Mouse (Mus musculus) limb, embryonic 11.5 days (tissue): ENCODE data around the gene Sema4d. TPM values are rescaled to one million over a fixed set of nuclear protein-coding genes. Genes with fewer than 3 reads are reported as not detected.

Experiments
- ATAC-seq: fragments of 200-750 bp; cut with Nextera tagmentation; 2 replicates; pipeline ENCODE4 v1.8.0; 2017; ENCODE audit warnings: low read depth; ENCODE audit not compliant: insufficient number of reproducible peaks, low FRiP score, low TSS enrichment
- DNase-seq: peaks from one replicate; pipeline ENCODE4 v3.0.0-alpha.2; 2015; ENCODE audit warnings: low spot score
- H3K27ac ChIP-seq: fragments of 300-500 bp; sonication (generic); replicated peaks from 2 replicates; pipeline ENCODE4 v1.5.1; 2014; ENCODE audit warnings: low read depth, mild to moderate bottlenecking, low read length
- H3K27me3 ChIP-seq: fragments of 300-500 bp; sonication (generic); 2 replicates; pipeline ENCODE4 v1.6.1; 2014; ENCODE audit warnings: mild to moderate bottlenecking, low read length, mixed read lengths; ENCODE audit not compliant: control insufficient read depth, insufficient read depth
- H3K36me3 ChIP-seq: fragments of 300-500 bp; sonication (generic); 2 replicates; pipeline ENCODE4 v1.6.1; 2014; ENCODE audit warnings: mild to moderate bottlenecking, low read length, moderate library complexity, mixed read lengths; ENCODE audit not compliant: control insufficient read depth, insufficient read depth
- H3K4me1 ChIP-seq: fragments of 300-500 bp; sonication (generic); 2 replicates; pipeline ENCODE4 v1.6.1; 2014; ENCODE audit warnings: low read length, mixed read lengths; ENCODE audit not compliant: control insufficient read depth, insufficient read depth
- H3K4me2 ChIP-seq: fragments of 300-500 bp; sonication (generic); 2 replicates; pipeline ENCODE4 v1.6.1; 2014; ENCODE audit warnings: low read depth, mild to moderate bottlenecking, moderate library complexity; ENCODE audit not compliant: severe bottlenecking
- H3K4me3 ChIP-seq: fragments of 300-500 bp; sonication (generic); 2 replicates; pipeline ENCODE4 v1.5.1; 2014; ENCODE audit warnings: low read depth, low read length
- H3K9ac ChIP-seq: fragments of 300-500 bp; sonication (generic); 2 replicates; pipeline ENCODE4 v1.6.1; 2014; ENCODE audit warnings: mild to moderate bottlenecking, low read length
- H3K9me3 ChIP-seq: fragments of 300-500 bp; sonication (generic); 2 replicates; pipeline ENCODE4 v1.6.1; 2016; ENCODE audit warnings: low read length; ENCODE audit not compliant: control insufficient read depth
- WGBS: fragments of 180-500 bp; shearing (Covaris S2); extraction: QIAGEN DNeasy Blood & Tissue Kit; methylation state at CpG from one replicate; pipeline ENCODE4 v1.1.7; 2014; 5-methylcytosine and 5-hydroxymethylcytosine counted together
- polyA plus RNA-seq: library from polyadenylated mRNA; unstranded; fragments of >200 nt; fragmentation: Nextera tagmentation; extraction: Ambion mirVana; gene quantifications from 2 replicates; pipeline ENCODE4 v1.2.1, GENCODE M21; 2014

Sema4d gene
- polyA plus RNA-seq, 1 experiment from 2014 or later = 5.3 TPM

DNA sequence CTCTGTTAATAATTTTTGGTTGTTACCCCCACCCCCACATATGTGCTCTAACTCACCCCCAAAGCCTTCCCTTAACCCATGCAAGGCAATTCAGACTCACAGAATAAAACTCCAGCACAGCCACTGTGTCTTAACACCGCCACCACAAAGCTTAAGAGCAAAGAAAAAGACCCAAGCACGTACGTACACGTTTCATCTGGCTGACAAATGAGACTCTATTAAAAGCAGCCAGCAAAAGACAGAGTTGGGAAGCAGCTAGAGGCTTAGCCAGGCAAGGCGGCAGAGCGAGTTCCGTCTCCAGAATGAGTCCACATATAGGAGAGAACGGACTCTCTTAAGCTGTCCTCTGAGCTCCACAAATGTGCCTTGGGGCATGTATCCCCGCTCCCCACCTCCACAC lies 37.5 kb downstream of the Sema4d start:
- Histone ChIP-seq H3K27me3 (no peaks in the 10 kb centered on the region), H3K4me2 (no peak overlapping the region), H3K27ac (no peak overlapping the region), H3K36me3 (no peaks in the 10 kb centered on the region), H3K9me3 (no peaks in the 10 kb centered on the region), H3K4me1 (peaks cover 31% of the 10 kb centered on the region), H3K4me3 (no peak overlapping the region), H3K9ac (no peak overlapping the region)
- WGBS = 68% methylated on average over 9 of the region's 9 CpGs
- no peak for DNase-seq
- ATAC-seq = no peak

GRCm38 (mm10) chr13:51755584-51755983 lies 38.0 kb downstream of the Sema4d start:
- Histone ChIP-seq H3K27me3 (no peaks in the 10 kb centered on the region), H3K4me3 (no peak overlapping the region), H3K36me3 (no peaks in the 10 kb centered on the region), H3K27ac (no peak overlapping the region), H3K9ac (no peak overlapping the region), H3K9me3 (no peaks in the 10 kb centered on the region), H3K4me2 (no peak overlapping the region), H3K4me1 (peaks cover 31% of the 10 kb centered on the region)
- ATAC-seq (no peak), DNase-seq (no peak)
- WGBS = 89% methylated on average over 7 of the region's 7 CpGs

DNA sequence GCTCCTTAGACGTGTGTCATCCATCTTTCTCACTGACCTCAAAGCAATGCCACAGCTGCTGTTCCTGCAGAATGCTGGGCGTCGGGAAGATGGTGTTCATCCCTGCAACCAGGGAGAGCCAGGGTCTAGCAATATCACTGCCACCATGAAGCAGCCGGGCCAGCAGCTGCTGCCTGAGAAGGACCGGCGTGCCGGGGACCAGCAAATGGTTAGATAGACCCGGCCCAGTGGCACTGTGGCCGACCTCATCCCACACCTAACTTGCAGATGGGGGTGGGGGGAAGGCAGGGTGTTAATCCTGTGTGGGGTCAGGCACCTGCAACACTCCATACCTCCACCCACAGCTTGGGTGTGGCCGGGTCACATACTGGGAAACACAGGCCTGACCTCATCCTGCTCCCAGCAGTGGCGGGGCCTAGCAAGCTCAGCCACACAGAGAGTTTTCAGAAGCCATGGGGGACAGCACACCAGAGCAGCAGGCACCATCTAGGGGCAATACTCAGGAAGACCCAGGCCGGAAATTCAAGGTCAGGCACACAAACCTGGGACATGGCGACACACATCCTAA lies 38.9 kb downstream of the Sema4d start:
- peaks cover 36% of the 10 kb centered on the region for H3K4me1 ChIP-seq

DNA sequence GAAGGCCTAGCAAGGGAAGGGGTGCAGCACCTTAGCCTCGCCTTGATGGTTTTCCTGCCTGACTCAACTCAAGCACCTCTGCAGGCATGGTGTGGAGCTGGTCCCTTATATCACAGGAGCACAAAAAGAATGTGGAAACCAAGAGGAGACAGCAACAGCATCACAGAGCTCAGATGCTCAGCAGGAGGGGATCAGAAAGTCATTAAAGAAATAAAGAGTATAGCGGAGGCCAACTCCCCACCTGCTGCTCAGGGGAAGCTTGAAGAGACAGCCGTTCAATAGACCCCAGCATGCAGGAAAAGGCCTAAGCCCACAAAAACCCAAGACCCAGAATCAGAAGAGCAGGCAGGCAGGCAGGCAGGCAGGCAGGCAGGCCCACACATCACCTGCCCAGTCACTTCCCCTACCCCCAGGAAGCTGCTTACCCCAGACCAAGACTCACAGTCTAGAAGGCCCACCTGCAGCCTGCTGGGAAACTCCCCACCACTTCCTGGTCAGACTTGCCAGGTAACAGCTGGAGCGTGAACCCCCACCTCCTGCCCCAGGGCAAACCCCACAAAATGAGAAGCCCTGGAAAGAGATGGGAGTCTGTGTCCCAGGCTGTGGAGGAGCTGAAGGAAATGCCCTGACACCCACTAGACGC lies 39.6 kb downstream of the Sema4d start:
- 60% methylated on average over 5 of the region's 5 CpGs for WGBS

More for the DNA sequence above, 38.9 kb downstream of the Sema4d start:
- Histone ChIP-seq H3K9me3 (no peaks in the 10 kb centered on the region), H3K36me3 (no peaks in the 10 kb centered on the region), H3K4me2 (no peak overlapping the region), H3K4me3 (no peak overlapping the region), H3K27ac (no peak overlapping the region), H3K9ac (no peak overlapping the region), H3K27me3 (no peaks in the 10 kb centered on the region)
- WGBS = 58% methylated on average over 13 of the region's 13 CpGs
- ATAC-seq = no peak
- no peak for DNase-seq

GRCm38 (mm10) chr13:51753168-51753465 lies 40.4 kb downstream of the Sema4d start:
- no peaks in the 10 kb centered on the region for H3K9me3 ChIP-seq
- no peak overlapping the region for H3K27ac ChIP-seq
- ATAC-seq (no peak), DNase-seq (no peak)
- no peaks in the 10 kb centered on the region for H3K36me3 ChIP-seq
- WGBS = 32% methylated on average over 6 of the region's 6 CpGs
- no peak overlapping the region for H3K4me2 ChIP-seq
- no peak overlapping the region for H3K4me3 ChIP-seq
- H3K27me3 ChIP-seq = no peaks in the 10 kb centered on the region
- peaks cover 34% of the 10 kb centered on the region for H3K4me1 ChIP-seq
- no peak overlapping the region; the same call in 1 of the 2 replicates for H3K9ac ChIP-seq

More for the DNA sequence above, 39.6 kb downstream of the Sema4d start:
- DNase-seq = no peak
- no peak for ATAC-seq
- no peak overlapping the region for H3K9ac ChIP-seq
- H3K4me3 ChIP-seq = no peak overlapping the region
- H3K4me1 ChIP-seq = peaks cover 36% of the 10 kb centered on the region
- H3K36me3 ChIP-seq = no peaks in the 10 kb centered on the region
- H3K9me3 ChIP-seq = no peaks in the 10 kb centered on the region
- no peak overlapping the region for H3K4me2 ChIP-seq
- no peaks in the 10 kb centered on the region for H3K27me3 ChIP-seq
- no peak overlapping the region for H3K27ac ChIP-seq

- H3K27ac ChIP-seq = no peak overlapping the region
- no peaks in the 10 kb centered on the region for H3K9me3 ChIP-seq
- H3K36me3 ChIP-seq = no peaks in the 10 kb centered on the region
- no peaks in the 10 kb centered on the region for H3K27me3 ChIP-seq
- H3K4me3 ChIP-seq = no peak overlapping the region
- H3K9ac ChIP-seq = no peak overlapping the region; the same call in 1 of the 2 replicates
- no peak for ATAC-seq
- H3K4me2 ChIP-seq = no peak overlapping the region
- WGBS = 51% methylated on average over 15 of the region's 15 CpGs
- DNase-seq = no peak
- H3K4me1 ChIP-seq = peaks cover 38% of the 10 kb centered on the region
These were observed 41.0 kb downstream of the Sema4d start for GRCm38 (mm10) chr13:51752346-51753167.

DNA sequence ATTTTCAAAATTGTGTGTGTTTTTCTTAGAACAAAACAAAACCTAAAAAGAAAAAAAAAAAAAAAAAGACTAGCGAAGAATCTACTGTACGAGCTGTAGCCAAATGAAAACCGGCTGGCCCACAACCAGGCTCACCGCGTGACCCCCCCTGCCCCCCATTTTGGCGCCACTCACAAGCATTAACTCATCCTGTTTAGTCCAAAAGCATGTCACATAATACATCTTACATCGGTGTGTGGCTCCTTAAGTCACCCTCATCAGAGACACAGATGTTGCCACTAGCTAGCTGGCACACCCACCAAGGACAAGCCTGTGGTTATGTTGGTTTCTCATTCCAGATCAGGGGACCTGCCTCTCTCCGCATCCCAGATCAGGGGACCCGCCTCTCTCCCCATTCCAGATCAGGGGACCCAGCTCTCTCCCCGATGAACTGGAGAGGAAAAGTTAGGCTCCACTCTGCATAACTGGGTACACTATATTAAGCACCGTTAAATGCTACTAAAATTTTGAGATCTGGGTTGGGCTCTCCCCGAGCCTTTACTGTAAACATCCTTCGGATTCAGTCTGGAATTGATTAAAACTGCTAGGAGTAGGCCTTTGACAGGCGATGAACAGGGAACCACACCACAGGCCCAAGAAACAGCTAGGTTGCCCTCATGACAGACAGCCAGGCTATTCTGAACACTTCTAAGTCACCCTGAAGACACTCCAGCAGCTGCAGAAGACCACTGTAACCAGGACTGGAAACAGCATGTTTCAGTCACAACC lies 43.8 kb downstream of the Sema4d start:
- Histone ChIP-seq H3K4me1 (peaks cover 26% of the 10 kb centered on the region), H3K27me3 (no peaks in the 10 kb centered on the region), H3K4me2 (no peak overlapping the region), H3K4me3 (no peak overlapping the region), H3K36me3 (no peaks in the 10 kb centered on the region), H3K9ac (no peak overlapping the region), H3K27ac (no peak overlapping the region), H3K9me3 (no peaks in the 10 kb centered on the region)
- ATAC-seq (no peak), DNase-seq (no peak)
- 66% methylated on average over 14 of the region's 14 CpGs for WGBS

DNA sequence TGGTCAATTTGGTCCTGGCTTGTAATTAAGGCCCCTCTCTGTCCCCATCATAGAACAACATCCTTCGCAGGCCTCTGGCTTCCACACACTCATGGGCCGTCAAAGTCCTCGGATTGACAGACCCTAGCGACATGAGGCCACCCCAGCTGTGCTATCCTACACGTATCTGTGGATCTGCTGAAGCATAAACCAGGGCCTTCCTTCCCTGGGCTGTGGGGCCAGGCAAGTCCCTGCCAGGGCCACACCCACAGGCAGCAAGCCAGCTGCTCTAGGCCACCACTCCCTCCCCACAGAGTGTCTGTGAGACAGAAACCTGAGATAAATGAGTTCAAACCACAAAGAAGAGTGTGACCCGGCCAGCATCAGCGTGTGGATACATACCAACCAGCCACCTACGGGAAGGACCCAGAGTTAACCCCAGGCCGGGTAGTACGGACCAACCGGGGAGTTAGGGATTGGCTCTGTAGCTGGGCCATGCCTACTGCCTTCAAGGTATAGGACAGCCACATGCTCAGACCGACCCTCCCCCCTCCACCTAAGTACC lies 45.5 kb downstream of the Sema4d start:
- ATAC-seq = no peak
- no peaks in the 10 kb centered on the region for H3K27me3 ChIP-seq
- H3K9me3 ChIP-seq = no peaks in the 10 kb centered on the region
- DNase-seq = no peak
- H3K4me3 ChIP-seq = no peak overlapping the region
- no peak overlapping the region for H3K9ac ChIP-seq
- no peaks in the 10 kb centered on the region for H3K36me3 ChIP-seq
- H3K27ac ChIP-seq = no peak overlapping the region
- no peak overlapping the region for H3K4me2 ChIP-seq
- 63% methylated on average over 12 of the region's 12 CpGs for WGBS
- H3K4me1 ChIP-seq = peaks cover 14% of the 10 kb centered on the region
